Mouse (Mus musculus): Measurements from ENCODE around the gene Lix1. TPM values are rescaled to one million over a fixed set of nuclear protein-coding genes. Genes with fewer than 3 reads are reported as not detected.

Lix1 gene
- polyA plus RNA-seq, 1 experiment from 2014 or later: 5.9 TPM

DNA sequence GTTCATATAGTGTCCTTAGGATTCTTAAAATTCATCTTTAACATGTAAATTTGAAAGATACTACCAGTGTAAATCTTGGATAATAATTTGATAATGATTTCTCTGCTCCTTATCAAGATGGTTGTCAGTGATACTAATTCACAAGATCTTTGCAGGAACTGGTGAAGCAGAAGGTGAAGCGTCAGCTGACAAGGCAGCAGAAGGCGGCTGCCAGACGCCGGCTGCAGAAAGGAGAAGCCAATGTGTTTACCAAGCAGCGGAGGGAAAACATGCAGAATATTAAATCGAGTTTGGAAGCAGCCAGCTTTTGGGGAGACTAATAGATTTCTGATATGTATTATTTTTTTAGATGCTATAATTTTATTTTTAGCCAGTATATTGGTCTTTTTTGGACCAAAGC lies 9.2 kb upstream of the Lix1 start:
- Histone ChIP-seq H3K27me3 (ENCODE audit: control insufficient read depth, insufficient read depth, low read length) (no peaks in the 10 kb centered on the region), H3K4me2 (replicated peaks) (no peak overlapping the region), H3K36me3 (replicated peaks; ENCODE audit: control insufficient read depth, insufficient read depth) (peaks cover 44% of the 10 kb centered on the region), H3K9ac (no peak overlapping the region), H3K9me3 (ENCODE audit: control insufficient read depth, low read length) (no peaks in the 10 kb centered on the region), H3K4me3 (replicated peaks; ENCODE audit: low read length) (no peak overlapping the region), H3K27ac (no peak overlapping the region), H3K4me1 (replicated peaks; ENCODE audit: control insufficient read depth, insufficient read depth, low read length) (no peaks in the 10 kb centered on the region)
- ATAC-seq (ENCODE audit: low FRiP score) (no peak), DNase-seq (ENCODE audit: low spot score) (no peak)
- WGBS: 86% methylated on average over 6 of the region's 6 CpGs

DNA sequence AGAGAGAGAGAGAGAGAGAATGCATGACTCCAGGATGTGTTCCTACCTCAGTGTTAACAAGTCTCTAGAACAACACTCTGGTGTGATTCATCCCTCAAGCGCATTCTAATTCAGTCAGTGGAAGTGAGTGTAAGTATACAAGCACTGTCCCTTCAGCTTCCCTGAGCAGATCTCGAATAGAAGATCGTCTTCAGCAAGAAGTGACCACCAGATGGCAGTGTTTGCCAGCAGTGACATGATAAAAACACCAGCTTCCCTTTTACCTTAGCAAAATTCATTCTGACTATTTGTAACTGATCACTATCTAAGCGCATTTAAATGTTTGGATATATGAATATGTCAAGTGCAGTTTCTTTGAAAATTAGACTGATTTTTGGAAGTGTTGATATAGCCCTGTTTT lies 8.1 kb upstream of the Lix1 start:
- Histone ChIP-seq H3K36me3 (replicated peaks; ENCODE audit: control insufficient read depth, insufficient read depth) (peaks cover 34% of the 10 kb centered on the region), H3K27ac (no peak overlapping the region), H3K4me3 (replicated peaks; ENCODE audit: low read length) (no peak overlapping the region), H3K4me1 (replicated peaks; ENCODE audit: control insufficient read depth, insufficient read depth, low read length) (no peaks in the 10 kb centered on the region), H3K4me2 (replicated peaks) (no peak overlapping the region), H3K9me3 (ENCODE audit: control insufficient read depth, low read length) (no peaks in the 10 kb centered on the region), H3K27me3 (ENCODE audit: control insufficient read depth, insufficient read depth, low read length) (no peaks in the 10 kb centered on the region), H3K9ac (no peak overlapping the region)
- WGBS: 30% methylated on average over 4 of the region's 4 CpGs
- DNase-seq (ENCODE audit: low spot score) (peak; percentile 89), ATAC-seq (ENCODE audit: low FRiP score) (peak; percentile 68)

DNA sequence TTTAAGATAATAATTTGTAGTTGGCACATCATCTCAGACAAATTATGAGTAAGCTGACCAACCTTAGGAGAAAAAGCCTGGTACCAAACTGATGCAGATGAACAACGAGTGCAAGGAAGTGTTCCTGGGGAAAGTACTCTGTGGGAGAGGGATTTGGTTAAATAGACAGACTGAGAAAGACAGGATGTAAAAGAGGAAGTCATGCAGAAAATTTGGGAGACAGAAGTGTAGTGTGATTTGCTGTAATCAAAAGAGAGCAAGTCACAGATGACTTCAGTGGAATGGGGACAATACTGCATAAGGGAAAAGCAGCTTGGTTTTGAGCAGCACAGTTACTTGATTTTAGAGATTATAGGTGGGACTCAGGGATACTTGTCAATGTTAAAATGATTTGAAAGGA lies 5.6 kb upstream of the Lix1 start:
- ATAC-seq (ENCODE audit: low FRiP score): no peak
- H3K4me1 ChIP-seq (replicated peaks; ENCODE audit: control insufficient read depth, insufficient read depth, low read length): no peaks in the 10 kb centered on the region
- DNase-seq (ENCODE audit: low spot score): no peak
- no peak overlapping the region for H3K9ac ChIP-seq
- 9% methylated on average over 1 of the region's 1 CpGs for WGBS
- no peaks in the 10 kb centered on the region for H3K9me3 ChIP-seq (ENCODE audit: control insufficient read depth, low read length)
- no peak overlapping the region for H3K4me3 ChIP-seq (replicated peaks; ENCODE audit: low read length)
- H3K27me3 ChIP-seq (ENCODE audit: control insufficient read depth, insufficient read depth, low read length): no peaks in the 10 kb centered on the region
- H3K27ac ChIP-seq: no peak overlapping the region
- H3K4me2 ChIP-seq (replicated peaks): no peak overlapping the region
- peaks cover 15% of the 10 kb centered on the region for H3K36me3 ChIP-seq (replicated peaks; ENCODE audit: control insufficient read depth, insufficient read depth)

DNA sequence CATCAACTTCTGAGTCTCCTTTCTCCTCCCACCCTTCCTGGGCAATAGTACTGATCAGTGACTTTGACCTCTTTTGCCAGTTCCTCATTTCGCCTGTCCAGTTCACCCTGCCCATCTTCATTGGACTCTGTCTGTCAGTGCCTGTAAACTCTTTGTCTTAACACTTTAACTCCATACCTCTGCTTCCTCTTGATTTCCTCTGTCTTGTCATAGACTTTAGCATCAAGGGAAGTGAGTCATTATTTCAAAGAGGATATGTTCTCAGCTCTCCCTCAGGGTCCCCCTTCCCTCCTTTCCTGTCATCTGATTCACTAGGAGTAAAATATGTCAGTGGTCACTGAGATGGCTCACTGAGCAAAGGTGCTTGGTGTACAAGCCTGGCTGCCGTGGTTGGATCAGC lies 3.8 kb upstream of the Lix1 start:
- Histone ChIP-seq H3K27me3 (ENCODE audit: control insufficient read depth, insufficient read depth, low read length) (no peaks in the 10 kb centered on the region), H3K36me3 (replicated peaks; ENCODE audit: control insufficient read depth, insufficient read depth) (peaks cover 7% of the 10 kb centered on the region; the same call in 1 of the 2 replicates), H3K4me3 (replicated peaks; ENCODE audit: low read length) (no peak overlapping the region), H3K9me3 (ENCODE audit: control insufficient read depth, low read length) (no peaks in the 10 kb centered on the region), H3K9ac (no peak overlapping the region), H3K4me2 (replicated peaks) (no peak overlapping the region), H3K27ac (no peak overlapping the region), H3K4me1 (replicated peaks; ENCODE audit: control insufficient read depth, insufficient read depth, low read length) (peaks cover 10% of the 10 kb centered on the region)
- DNase-seq (ENCODE audit: low spot score) (no peak), ATAC-seq (ENCODE audit: low FRiP score) (no peak)
- 79% methylated on average over 2 of the region's 2 CpGs for WGBS

DNA sequence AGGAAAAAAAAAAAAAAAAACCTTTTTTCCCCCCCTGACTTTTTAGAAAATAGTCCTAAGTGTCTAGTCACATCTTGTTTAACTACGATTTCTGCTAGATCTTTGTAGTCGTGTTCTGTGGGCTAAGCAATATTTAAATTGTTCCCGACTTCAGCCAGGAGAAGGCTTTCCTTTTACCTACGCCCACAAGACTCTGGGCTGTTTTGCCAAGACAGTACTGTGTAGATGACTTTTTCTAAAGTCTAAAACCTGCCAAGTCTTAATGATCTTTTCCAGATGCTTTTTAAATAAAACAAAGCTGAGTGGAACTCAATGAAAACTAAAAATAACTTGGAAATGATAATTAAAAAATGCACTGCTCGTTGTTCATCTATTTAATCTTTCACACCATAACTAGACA lies 566 bp downstream of the Lix1 start:
- peak overlapping the region; percentile 48 for H3K4me2 ChIP-seq (replicated peaks)
- peaks cover 10% of the 10 kb centered on the region for H3K4me1 ChIP-seq (replicated peaks; ENCODE audit: control insufficient read depth, insufficient read depth, low read length)
- H3K36me3 ChIP-seq (replicated peaks; ENCODE audit: control insufficient read depth, insufficient read depth): no peaks in the 10 kb centered on the region
- peak overlapping the region; percentile 14; the same call in 1 of the 2 replicates for H3K4me3 ChIP-seq (replicated peaks; ENCODE audit: low read length)
- H3K9me3 ChIP-seq (ENCODE audit: control insufficient read depth, low read length): no peaks in the 10 kb centered on the region
- H3K27me3 ChIP-seq (ENCODE audit: control insufficient read depth, insufficient read depth, low read length): no peaks in the 10 kb centered on the region
- DNase-seq (ENCODE audit: low spot score) (no peak), ATAC-seq (ENCODE audit: low FRiP score) (no peak)
- no peak overlapping the region for H3K27ac ChIP-seq
- peak overlapping the region; percentile 44; the same call in 1 of the 2 replicates for H3K9ac ChIP-seq
- WGBS: 39% methylated on average over 5 of the region's 5 CpGs

DNA sequence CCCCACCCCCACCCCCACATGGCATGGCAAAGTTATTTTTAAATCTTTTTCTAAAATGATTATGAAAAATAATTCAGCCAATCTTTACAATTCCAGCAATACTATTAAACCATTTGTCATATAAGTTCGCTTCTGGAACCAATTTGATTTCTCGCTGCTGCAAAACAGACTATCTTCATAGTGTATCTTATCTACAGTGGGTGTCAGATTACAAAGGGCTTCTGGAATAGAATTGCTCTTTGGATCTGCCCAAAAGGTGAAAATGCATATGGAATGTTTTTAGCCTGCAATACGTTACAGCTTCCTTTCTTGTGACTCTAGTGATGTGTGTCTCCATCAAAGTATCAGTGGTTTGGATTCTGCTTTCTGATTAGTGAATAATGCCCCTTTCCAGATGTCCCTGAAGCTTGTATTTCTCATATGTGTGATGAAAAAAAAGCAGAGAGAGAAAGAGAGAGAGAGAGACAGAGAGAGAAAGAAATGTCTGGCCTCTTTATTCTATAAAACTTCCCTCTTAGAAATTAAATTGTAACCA lies 1.2 kb downstream of the Lix1 start:
- Histone ChIP-seq H3K36me3 (replicated peaks; ENCODE audit: control insufficient read depth, insufficient read depth) (no peaks in the 10 kb centered on the region), H3K9ac (no peak overlapping the region), H3K27me3 (ENCODE audit: control insufficient read depth, insufficient read depth, low read length) (no peaks in the 10 kb centered on the region), H3K4me3 (replicated peaks; ENCODE audit: low read length) (no peak overlapping the region), H3K9me3 (ENCODE audit: control insufficient read depth, low read length) (no peaks in the 10 kb centered on the region), H3K4me1 (replicated peaks; ENCODE audit: control insufficient read depth, insufficient read depth, low read length) (peaks cover 10% of the 10 kb centered on the region), H3K4me2 (replicated peaks) (peak overlapping the region; percentile 48; the same call in 1 of the 2 replicates), H3K27ac (no peak overlapping the region)
- DNase-seq (ENCODE audit: low spot score) (no peak), ATAC-seq (ENCODE audit: low FRiP score) (no peak)
- 37% methylated on average over 3 of the region's 3 CpGs for WGBS

DNA sequence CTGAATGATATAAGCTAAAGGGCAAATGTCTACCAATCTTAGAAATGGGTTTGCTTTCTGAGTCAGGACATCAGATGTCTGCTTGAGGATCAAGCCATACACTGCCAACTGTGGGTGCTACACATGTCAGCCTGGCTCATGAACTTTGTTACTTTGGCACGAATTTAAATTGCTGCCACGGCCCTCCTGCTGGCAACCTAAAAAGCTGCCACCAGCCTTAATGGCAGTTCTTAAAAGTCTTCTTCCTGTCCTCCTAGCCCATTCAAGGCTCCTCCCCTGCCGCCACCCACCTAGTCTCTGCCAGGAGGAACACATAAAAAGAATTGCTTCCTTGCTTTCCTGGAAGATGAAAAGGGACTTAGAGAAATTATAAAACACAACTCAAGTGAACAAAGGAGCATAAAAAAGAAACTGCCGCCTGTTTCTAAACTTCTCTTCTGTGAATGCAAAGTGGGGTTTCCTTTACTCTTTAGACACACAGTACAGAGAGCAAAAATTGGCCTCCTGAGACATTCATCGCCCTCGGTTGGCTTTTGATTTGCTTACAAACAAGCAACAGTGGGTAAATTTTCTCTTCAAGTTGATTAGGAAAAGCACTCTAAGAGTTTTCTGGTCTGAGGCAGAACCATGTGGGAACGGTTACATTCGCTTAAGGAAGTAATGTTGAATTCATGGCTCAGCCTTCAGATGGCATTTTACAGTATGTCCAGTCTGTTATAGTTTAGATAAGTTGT lies 2.5 kb downstream of the Lix1 start:
- Histone ChIP-seq H3K27ac (no peak overlapping the region), H3K4me1 (replicated peaks; ENCODE audit: control insufficient read depth, insufficient read depth, low read length) (peaks cover 19% of the 10 kb centered on the region), H3K4me2 (replicated peaks) (peak overlapping the region; percentile 15; the same call in 1 of the 2 replicates), H3K36me3 (replicated peaks; ENCODE audit: control insufficient read depth, insufficient read depth) (no peaks in the 10 kb centered on the region), H3K4me3 (replicated peaks; ENCODE audit: low read length) (no peak overlapping the region), H3K9me3 (ENCODE audit: control insufficient read depth, low read length) (no peaks in the 10 kb centered on the region), H3K9ac (no peak overlapping the region), H3K27me3 (ENCODE audit: control insufficient read depth, insufficient read depth, low read length) (no peaks in the 10 kb centered on the region)
- no peak for ATAC-seq (ENCODE audit: low FRiP score)
- WGBS: 33% methylated on average over 8 of the region's 8 CpGs
- no peak for DNase-seq (ENCODE audit: low spot score)

DNA sequence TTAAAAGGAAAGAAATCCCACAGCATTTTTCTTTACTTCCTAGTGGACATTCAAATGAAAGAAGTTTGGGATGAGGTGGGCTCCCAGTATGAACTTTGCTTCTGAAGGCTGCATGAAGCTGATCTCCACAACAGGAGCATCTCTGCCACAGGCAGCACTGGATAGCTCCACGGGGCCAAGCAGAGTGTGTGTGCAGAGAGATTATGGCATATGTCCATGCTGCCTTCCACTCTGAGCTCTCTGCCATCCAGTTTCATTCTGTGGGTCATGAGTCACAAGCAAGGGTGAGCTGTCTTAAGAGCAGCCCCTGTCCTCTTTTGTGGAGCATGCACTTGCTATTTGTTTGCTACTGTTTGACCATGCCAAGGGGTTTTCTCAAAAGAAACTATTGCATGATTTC lies 3.1 kb downstream of the Lix1 start:
- Histone ChIP-seq H3K4me3 (replicated peaks; ENCODE audit: low read length) (no peak overlapping the region), H3K4me1 (replicated peaks; ENCODE audit: control insufficient read depth, insufficient read depth, low read length) (peaks cover 19% of the 10 kb centered on the region), H3K9me3 (ENCODE audit: control insufficient read depth, low read length) (no peaks in the 10 kb centered on the region), H3K36me3 (replicated peaks; ENCODE audit: control insufficient read depth, insufficient read depth) (no peaks in the 10 kb centered on the region), H3K27ac (no peak overlapping the region), H3K4me2 (replicated peaks) (no peak overlapping the region), H3K9ac (no peak overlapping the region), H3K27me3 (ENCODE audit: control insufficient read depth, insufficient read depth, low read length) (no peaks in the 10 kb centered on the region)
- ATAC-seq (ENCODE audit: low FRiP score) (no peak), DNase-seq (ENCODE audit: low spot score) (no peak)
- 58% methylated on average over 1 of the region's 1 CpGs for WGBS

DNA sequence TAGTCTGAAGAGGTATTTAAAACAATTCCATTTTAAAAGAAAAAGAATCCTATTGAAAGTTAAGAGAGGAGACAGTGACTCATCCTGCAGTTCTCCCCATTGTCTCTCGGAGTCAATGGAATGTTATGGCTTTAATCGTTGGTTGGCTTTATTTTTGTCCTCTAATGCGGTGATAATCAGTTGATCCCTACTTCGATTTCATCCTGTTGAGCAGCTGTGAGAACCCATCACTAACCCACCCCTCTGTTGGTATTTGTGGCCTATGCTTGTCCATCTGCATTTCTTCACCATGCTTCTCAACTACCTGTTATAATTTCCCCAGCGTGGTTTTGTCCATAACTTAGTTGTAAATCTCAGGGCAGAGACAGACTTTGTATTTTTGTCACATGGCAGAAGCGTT lies 5.7 kb downstream of the Lix1 start:
- no peaks in the 10 kb centered on the region for H3K36me3 ChIP-seq (replicated peaks; ENCODE audit: control insufficient read depth, insufficient read depth)
- DNase-seq (ENCODE audit: low spot score) (no peak), ATAC-seq (ENCODE audit: low FRiP score) (no peak)
- no peak overlapping the region for H3K27ac ChIP-seq
- H3K9ac ChIP-seq: no peak overlapping the region
- H3K27me3 ChIP-seq (ENCODE audit: control insufficient read depth, insufficient read depth, low read length): no peaks in the 10 kb centered on the region
- no peak overlapping the region for H3K4me3 ChIP-seq (replicated peaks; ENCODE audit: low read length)
- H3K4me2 ChIP-seq (replicated peaks): no peak overlapping the region
- 31% methylated on average over 6 of the region's 6 CpGs for WGBS
- no peaks in the 10 kb centered on the region for H3K9me3 ChIP-seq (ENCODE audit: control insufficient read depth, low read length)
- peaks cover 9% of the 10 kb centered on the region; the same call in 1 of the 2 replicates for H3K4me1 ChIP-seq (replicated peaks; ENCODE audit: control insufficient read depth, insufficient read depth, low read length)
